Comparison of ENCODE assay signal across 8 mouse cellular contexts in genomic region chr13:91224438-91224814, GRCm38 (mm10). TPM values are rescaled to one million over a fixed set of nuclear protein-coding genes. Genes with fewer than 3 reads are reported as not detected.
DNase-seq lines count a peak whose midpoint lies in the region; ATAC-seq and TF ChIP-seq lines count a peak whose summit lies in the region.

No protein-coding gene starts in this region.

- H3K79me2 ChIP-seq in liver, adult 2 months (ENCODE audit: control insufficient read depth, insufficient read depth, low read length) = no peaks in the 10 kb centered on the region

- peaks cover 2% of the 10 kb centered on the region; the same call in 1 of the 2 replicates for H3K4me1 ChIP-seq in liver, adult 2 months (ENCODE audit: control insufficient read depth, insufficient read depth, low read length)
- H3K4me1 ChIP-seq in embryonic facial prominence, embryonic 12.5 days = peaks cover 3% of the 10 kb centered on the region; the same call in 1 of the 2 replicates
- H3K4me1 ChIP-seq in hindbrain, postnatal 0 days (ENCODE audit: insufficient read depth, low read length) = 0 out of 2 replicates have a peak, but pooled peaks cover 6% of the 10 kb centered on the region
- peaks cover 5% of the 10 kb centered on the region for H3K4me1 ChIP-seq in midbrain, embryonic 16.5 days (ENCODE audit: control insufficient read depth, insufficient read depth, low read length)

- H3K27ac ChIP-seq in liver, adult 2 months (replicated peaks; ENCODE audit: insufficient read depth, low read depth, low read length) = peak overlapping the region; percentile 87
- H3K27ac ChIP-seq in embryonic facial prominence, embryonic 12.5 days = no peak overlapping the region; the same call in 1 of the 2 replicates
- peak overlapping the region; percentile 90 for H3K27ac ChIP-seq in hindbrain, postnatal 0 days
- H3K27ac ChIP-seq in midbrain, embryonic 16.5 days (ENCODE audit: low read length) = peak overlapping the region; percentile 96

- peak overlapping the region; percentile 53 for H3K4me2 ChIP-seq in embryonic facial prominence, embryonic 12.5 days (replicated peaks)
- H3K4me2 ChIP-seq in hindbrain, postnatal 0 days (ENCODE audit: low read depth, low read length) = peak overlapping the region; percentile 64
- H3K4me2 ChIP-seq in midbrain, embryonic 16.5 days (ENCODE audit: low read length) = peak overlapping the region; percentile 56

- H3K9me3 ChIP-seq in embryonic facial prominence, embryonic 12.5 days = no peaks in the 10 kb centered on the region
- no peaks in the 10 kb centered on the region for H3K9me3 ChIP-seq in hindbrain, postnatal 0 days (ENCODE audit: low read length)
- no peaks in the 10 kb centered on the region for H3K9me3 ChIP-seq in midbrain, embryonic 16.5 days (replicated peaks; ENCODE audit: control insufficient read depth, low read length, poor library complexity, severe bottlenecking)

- H3K36me3 ChIP-seq in liver, adult 2 months (ENCODE audit: control insufficient read depth, insufficient read depth, low read length) = no peaks in the 10 kb centered on the region
- H3K36me3 ChIP-seq in embryonic facial prominence, embryonic 12.5 days = no peaks in the 10 kb centered on the region
- no peaks in the 10 kb centered on the region for H3K36me3 ChIP-seq in hindbrain, postnatal 0 days (ENCODE audit: insufficient read depth, low read length)
- H3K36me3 ChIP-seq in midbrain, embryonic 16.5 days (ENCODE audit: control insufficient read depth, insufficient read depth, low read length) = no peaks in the 10 kb centered on the region

- 30% methylated on average over 2 of the region's 2 CpGs for WGBS in liver, adult 2 months
- WGBS in embryonic facial prominence, embryonic 12.5 days = 66% methylated on average over 2 of the region's 2 CpGs
- WGBS in hindbrain, postnatal 0 days = 87% methylated on average over 2 of the region's 2 CpGs
- WGBS in midbrain, embryonic 16.5 days = 86% methylated on average over 2 of the region's 2 CpGs

- no peak for ATAC-seq in embryonic facial prominence, embryonic 12.5 days (ENCODE audit: insufficient number of reproducible peaks, insufficient read depth, low FRiP score, low TSS enrichment)
- 0 out of 2 replicates have a peak, but pooled peaks have one; percentile 1 for ATAC-seq in hindbrain, postnatal 0 days
- peak; percentile 4; the same call in 1 of the 2 replicates for ATAC-seq in midbrain, embryonic 16.5 days

- H3K4me3 ChIP-seq in liver, adult 2 months (ENCODE audit: insufficient read depth, low read depth, low read length) = no peak overlapping the region; the same call in 1 of the 2 replicates
- H3K4me3 ChIP-seq in embryonic facial prominence, embryonic 12.5 days = peak overlapping the region; percentile 62
- peak overlapping the region; percentile 74 for H3K4me3 ChIP-seq in hindbrain, postnatal 0 days (ENCODE audit: low read length)
- peak overlapping the region; percentile 81 for H3K4me3 ChIP-seq in midbrain, embryonic 16.5 days (ENCODE audit: low read depth, low read length)

- peak; percentile 73 for DNase-seq in liver, adult 2 months (ENCODE audit: extremely low read depth, low read depth, low spot score)
- no peak for DNase-seq in liver
- no peak for DNase-seq in hindbrain, postnatal 0 days (ENCODE audit: low spot score)
- DNase-seq in frontal cortex, postnatal 10 days (ENCODE audit: low spot score in 2 of 2) = no peak
- no peak for DNase-seq in cerebellum, adult 9-11 months
- no peak for DNase-seq in frontal cortex, postnatal 14 days (ENCODE audit: low spot score in 2 of 2)

- TF ChIP-seq CTCF in liver, adult 2 months (IDR thresholded peaks at IDR 0.05; ENCODE audit: low read depth, low read length) = no peak
- no peak for TF ChIP-seq CTCF in hindbrain, postnatal 0 days (IDR thresholded peaks at IDR 0.05; ENCODE audit: low read depth)

- H3K27me3 ChIP-seq in liver, adult 2 months (ENCODE audit: control insufficient read depth, insufficient read depth, low read length) = no peaks in the 10 kb centered on the region
- no peaks in the 10 kb centered on the region for H3K27me3 ChIP-seq in embryonic facial prominence, embryonic 12.5 days
- H3K27me3 ChIP-seq in hindbrain, postnatal 0 days (ENCODE audit: insufficient read depth, low read length) = no peaks in the 10 kb centered on the region
- no peaks in the 10 kb centered on the region for H3K27me3 ChIP-seq in midbrain, embryonic 16.5 days (ENCODE audit: control insufficient read depth, insufficient read depth, low read depth, low read length)

- no peak for TF ChIP-seq POLR2A in liver, adult 2 months (IDR thresholded peaks at IDR 0.05; ENCODE audit: extremely low read depth, insufficient read depth, low read length)

- peak overlapping the region; percentile 82; the same call in 1 of the 2 replicates for H3K9ac ChIP-seq in liver, adult 2 months (ENCODE audit: low read depth, low read length)
- 0 out of 2 replicates have a peak overlapping the region, but pooled peaks have one; percentile 71 for H3K9ac ChIP-seq in embryonic facial prominence, embryonic 12.5 days
- H3K9ac ChIP-seq in hindbrain, postnatal 0 days (replicated peaks; ENCODE audit: low read length) = no peak overlapping the region; the same call in 1 of the 2 replicates
- peak overlapping the region; percentile 90 for H3K9ac ChIP-seq in midbrain, embryonic 16.5 days (ENCODE audit: low read depth, low read length)

RNA-seq across cellular contexts. Expression of gene Atg10, which starts 0.7 kb away (rescaled TPM):
- 5.3 and 5.6 TPM in 2 replicates for total RNA-seq in liver, adult 2 months (2014; rRNA removed)
- polyA plus RNA-seq in liver, adult 2 months (2012; rRNA removed) = 0.94 and 1.2 TPM in 2 replicates
- 15.7 and 19.9 TPM in 2 replicates for polyA plus RNA-seq in embryonic facial prominence, embryonic 12.5 days (2016; fragmentation: Nextera tagmentation; extraction: Ambion mirVana)
- total RNA-seq in hindbrain, postnatal 0 days (2014; rRNA removed) = 3.0 and 5.2 TPM in 2 replicates
- 13.9 and 16.2 TPM in 2 replicates for polyA plus RNA-seq in hindbrain, postnatal 0 days (2015; fragmentation: Nextera tagmentation; extraction: Ambion mirVana)
- polyA plus RNA-seq in midbrain, embryonic 16.5 days (2015; fragmentation: Nextera tagmentation; extraction: Ambion mirVana) = 11.9 and 15.3 TPM in 2 replicates
